Mouse (Mus musculus) stomach, embryonic 16.5 days (tissue): ENCODE measurements around the gene Prkcg. TPM values are rescaled to one million over a fixed set of nuclear protein-coding genes. Genes with fewer than 3 reads are reported as not detected.
A peak's percentile ranks its signal among the peaks of the same experiment; 100 is the strongest.
"Not testable (repeated sequence)": the region's sequence is repeated elsewhere in the genome, so short reads cannot be mapped to it uniquely, and the experiment has no call there.

Experiments
- ATAC-seq: fragments of 200-750 bp; cut with Nextera tagmentation; 2 replicates; pipeline ENCODE4 v1.8.0; 2017; ENCODE audit warnings: moderate number of reproducible peaks, moderate TSS enrichment; ENCODE audit not compliant: insufficient read depth, low FRiP score
- H3K27ac ChIP-seq: fragments of 300-500 bp; sonication (generic); 2 replicates; pipeline ENCODE4 v1.5.1; 2014; ENCODE audit warnings: low read length
- H3K27me3 ChIP-seq: fragments of 300-500 bp; sonication (generic); 2 replicates; pipeline ENCODE4 v1.6.1; 2014; ENCODE audit warnings: low read length, control low read depth, mixed read lengths; ENCODE audit not compliant: control insufficient read depth, insufficient read depth
- H3K36me3 ChIP-seq: fragments of 300-500 bp; sonication (generic); 2 replicates; pipeline ENCODE4 v1.6.1; 2014; ENCODE audit warnings: low read length; ENCODE audit not compliant: control insufficient read depth, insufficient read depth
- H3K4me1 ChIP-seq: fragments of 300-500 bp; sonication (generic); 2 replicates; pipeline ENCODE4 v1.6.1; 2014; ENCODE audit warnings: low read length, control low read depth, mixed read lengths; ENCODE audit not compliant: control insufficient read depth, insufficient read depth
- H3K4me2 ChIP-seq: fragments of 300-500 bp; sonication (generic); 2 replicates; pipeline ENCODE4 v1.6.1; 2014; ENCODE audit warnings: low read depth, low read length, mixed read lengths
- H3K4me3 ChIP-seq: fragments of 300-500 bp; sonication (generic); replicated peaks from 2 replicates; pipeline ENCODE4 v1.5.1; 2014; ENCODE audit warnings: mild to moderate bottlenecking, low read length
- H3K9ac ChIP-seq: fragments of 300-500 bp; sonication (generic); 2 replicates; pipeline ENCODE4 v1.6.1; 2014; ENCODE audit warnings: low read length
- H3K9me3 ChIP-seq: fragments of 300-500 bp; sonication (generic); replicated peaks from 2 replicates; pipeline ENCODE4 v1.6.1; 2016; ENCODE audit warnings: low read length, control low read depth; ENCODE audit not compliant: control insufficient read depth
- WGBS: fragments of 180-500 bp; shearing (Covaris S2); extraction: QIAGEN DNeasy Blood & Tissue Kit; methylation state at CpG from one replicate; pipeline ENCODE4 v1.1.7; 2014; 5-methylcytosine and 5-hydroxymethylcytosine counted together
- polyA plus RNA-seq: library from polyadenylated mRNA; unstranded; fragments of >200 nt; fragmentation: Nextera tagmentation; extraction: Ambion mirVana; gene quantifications from 2 replicates; pipeline ENCODE4 v1.2.1, GENCODE M21; 2015

Prkcg gene
- polyA plus RNA-seq, 1 experiment from 2014 or later = 1.1 TPM

GRCm38 (mm10) chr7:3268291-3268690 lies 20.7 kb upstream of the Prkcg start:
- H3K4me2 ChIP-seq = no peak overlapping the region
- no peak overlapping the region for H3K27ac ChIP-seq
- H3K27me3 ChIP-seq = no peaks in the 10 kb centered on the region
- H3K36me3 ChIP-seq = no peaks in the 10 kb centered on the region
- peaks cover 3% of the 10 kb centered on the region; the same call in 1 of the 2 replicates for H3K4me1 ChIP-seq
- no peak for ATAC-seq
- no peak overlapping the region for H3K4me3 ChIP-seq
- 25% methylated on average over 3 of the region's 3 CpGs for WGBS
- no peak overlapping the region for H3K9ac ChIP-seq
- no peaks in the 10 kb centered on the region for H3K9me3 ChIP-seq

GRCm38 (mm10) chr7:3272206-3272605 lies 16.8 kb upstream of the Prkcg start:
- Histone ChIP-seq H3K9ac (no peak overlapping the region), H3K4me1 (peaks cover 9% of the 10 kb centered on the region; the same call in 1 of the 2 replicates), H3K9me3 (no peaks in the 10 kb centered on the region), H3K4me3 (no peak overlapping the region), H3K36me3 (no peaks in the 10 kb centered on the region), H3K27ac (no peak overlapping the region), H3K27me3 (no peaks in the 10 kb centered on the region), H3K4me2 (no peak overlapping the region)
- ATAC-seq = no peak
- WGBS = 79% methylated on average over 9 of the region's 9 CpGs

- H3K36me3 ChIP-seq = no peaks in the 10 kb centered on the region
- ATAC-seq = peak; percentile 66; the same call in 1 of the 2 replicates
- H3K9ac ChIP-seq = peak overlapping the region; percentile 21; the same call in 1 of the 2 replicates
- H3K27ac ChIP-seq = peak overlapping the region; percentile 87
- H3K4me3 ChIP-seq = no peak overlapping the region
- H3K4me2 ChIP-seq = no peak overlapping the region
- no peaks in the 10 kb centered on the region for H3K27me3 ChIP-seq
- WGBS = 25% methylated on average over 6 of the region's 6 CpGs
- H3K4me1 ChIP-seq = peaks cover 9% of the 10 kb centered on the region; the same call in 1 of the 2 replicates
- H3K9me3 ChIP-seq = no peaks in the 10 kb centered on the region
Measured at GRCm38 (mm10) chr7:3275455-3276170, 13.4 kb upstream of the Prkcg start.

- H3K4me2 ChIP-seq, H3K36me3 ChIP-seq, H3K4me1 ChIP-seq, H3K27me3 ChIP-seq, ATAC-seq, H3K9me3 ChIP-seq, H3K4me3 ChIP-seq, H3K9ac ChIP-seq, H3K27ac ChIP-seq: not testable (repeated sequence)
- 55% methylated on average over 4 of the region's 4 CpGs for WGBS
Measured at GRCm38 (mm10) chr7:3276781-3277180, 12.2 kb upstream of the Prkcg start.

GRCm38 (mm10) chr7:3280080-3280653 lies 8.8 kb upstream of the Prkcg start:
- Histone ChIP-seq H3K4me3 (no peak overlapping the region), H3K9ac (no peak overlapping the region; the same call in 1 of the 2 replicates), H3K4me1 (peaks cover 5% of the 10 kb centered on the region), H3K27ac (peak overlapping the region; percentile 25; the same call in 1 of the 2 replicates), H3K9me3 (no peaks in the 10 kb centered on the region), H3K27me3 (no peaks in the 10 kb centered on the region), H3K36me3 (no peaks in the 10 kb centered on the region), H3K4me2 (no peak overlapping the region)
- no peak for ATAC-seq
- 73% methylated on average over 5 of the region's 5 CpGs for WGBS

GRCm38 (mm10) chr7:3280654-3281153 lies 8.3 kb upstream of the Prkcg start:
- no peak for ATAC-seq
- WGBS = 34% methylated on average over 8 of the region's 8 CpGs
- H3K4me1 ChIP-seq = peaks cover under 1% of the 10 kb centered on the region; the same call in 1 of the 2 replicates
- no peaks in the 10 kb centered on the region for H3K27me3 ChIP-seq
- H3K9me3 ChIP-seq = no peaks in the 10 kb centered on the region
- H3K27ac ChIP-seq = peak overlapping the region; percentile 25; the same call in 1 of the 2 replicates
- no peak overlapping the region for H3K4me2 ChIP-seq
- no peaks in the 10 kb centered on the region for H3K36me3 ChIP-seq
- no peak overlapping the region for H3K9ac ChIP-seq
- H3K4me3 ChIP-seq = no peak overlapping the region

- H3K27me3 ChIP-seq = no peaks in the 10 kb centered on the region
- peaks cover 3% of the 10 kb centered on the region; the same call in 1 of the 2 replicates for H3K4me1 ChIP-seq
- 80% methylated on average over 6 of the region's 6 CpGs for WGBS
- no peak overlapping the region for H3K9ac ChIP-seq
- no peak overlapping the region for H3K4me3 ChIP-seq
- no peaks in the 10 kb centered on the region for H3K36me3 ChIP-seq
- no peak for ATAC-seq
- no peak overlapping the region for H3K4me2 ChIP-seq
- H3K9me3 ChIP-seq = no peaks in the 10 kb centered on the region
- H3K27ac ChIP-seq = no peak overlapping the region
Measured at GRCm38 (mm10) chr7:3281741-3282140, 7.2 kb upstream of the Prkcg start.

- Histone ChIP-seq H3K4me2 (no peak overlapping the region), H3K27ac (no peak overlapping the region), H3K27me3 (no peaks in the 10 kb centered on the region), H3K36me3 (no peaks in the 10 kb centered on the region), H3K9ac (no peak overlapping the region), H3K4me3 (no peak overlapping the region), H3K4me1 (peaks cover 7% of the 10 kb centered on the region), H3K9me3 (no peaks in the 10 kb centered on the region)
- WGBS = 84% methylated on average over 11 of the region's 11 CpGs
- no peak for ATAC-seq
Measured at GRCm38 (mm10) chr7:3283081-3283875, 5.7 kb upstream of the Prkcg start.

- Histone ChIP-seq H3K27me3 (no peaks in the 10 kb centered on the region), H3K4me3 (no peak overlapping the region), H3K4me2 (no peak overlapping the region), H3K9me3 (no peaks in the 10 kb centered on the region), H3K36me3 (no peaks in the 10 kb centered on the region), H3K27ac (no peak overlapping the region), H3K9ac (no peak overlapping the region), H3K4me1 (peaks cover 10% of the 10 kb centered on the region)
- ATAC-seq = no peak
- WGBS = 83% methylated on average over 10 of the region's 10 CpGs
Measured at GRCm38 (mm10) chr7:3284604-3285003, 4.4 kb upstream of the Prkcg start.
